Mouse (Mus musculus) testis, postnatal 10 days (tissue): ENCODE results near the gene Abcd4.

Source experiments
- DNase-seq: peaks from one replicate; pipeline ENCODE4 v3.0.0; 2021; ENCODE audit warnings: low spot score

Gene Abcd4

GRCm38 (mm10) chr12:84571466-84572340 lies 45.5 kb downstream of the Abcd4 start:
- no peak for DNase-seq

GRCm38 (mm10) chr12:84570694-84571415 lies 46.4 kb downstream of the Abcd4 start:
- no peak for DNase-seq

- no peak for DNase-seq
Measured at GRCm38 (mm10) chr12:84569976-84570693, 47.1 kb downstream of the Abcd4 start.

GRCm38 (mm10) chr12:84569336-84569970 lies 47.8 kb downstream of the Abcd4 start, which contains the start of gene Vsx2:
Gene Vsx2, plus strand, starts transcription at chr12:84569762.
- no peak for DNase-seq

GRCm38 (mm10) chr12:84567576-84567975 lies 49.6 kb downstream of the Abcd4 start:
- no peak for DNase-seq

GRCm38 (mm10) chr12:84562558-84562957 lies 54.7 kb downstream of the Abcd4 start:
- DNase-seq, result no peak

GRCm38 (mm10) chr12:84555218-84555617 lies 62.0 kb downstream of the Abcd4 start:
- DNase-seq, result no peak
